Mouse (Mus musculus): ENCODE data around the gene Dach1. TPM values are rescaled to one million over a fixed set of nuclear protein-coding genes. Genes with fewer than 3 reads are reported as not detected.

Dach1 gene
- 0.33 TPM for polyA plus RNA-seq (2015; fragmentation: Illumina TruSeq; extraction: RNeasy Lipid Tissue Mini Kit (QIAGEN cat#74804); ENCODE audit: insufficient read depth, low replicate concordance)

GRCm38 (mm10) chr14:98169421-98170076 is at the start of gene Dach1:
TSS of gene Dach1 (minus strand) at chr14:98169765.

Data from spleen, adult 10 weeks (tissue).